Mouse (Mus musculus): ENCODE measurements around the gene Eipr1. TPM values are rescaled to one million over a fixed set of nuclear protein-coding genes. Genes with fewer than 3 reads are reported as not detected.

The Eipr1 gene
- polyA plus RNA-seq, 1 experiment from 2014 or later, result 27.3 TPM

DNA sequence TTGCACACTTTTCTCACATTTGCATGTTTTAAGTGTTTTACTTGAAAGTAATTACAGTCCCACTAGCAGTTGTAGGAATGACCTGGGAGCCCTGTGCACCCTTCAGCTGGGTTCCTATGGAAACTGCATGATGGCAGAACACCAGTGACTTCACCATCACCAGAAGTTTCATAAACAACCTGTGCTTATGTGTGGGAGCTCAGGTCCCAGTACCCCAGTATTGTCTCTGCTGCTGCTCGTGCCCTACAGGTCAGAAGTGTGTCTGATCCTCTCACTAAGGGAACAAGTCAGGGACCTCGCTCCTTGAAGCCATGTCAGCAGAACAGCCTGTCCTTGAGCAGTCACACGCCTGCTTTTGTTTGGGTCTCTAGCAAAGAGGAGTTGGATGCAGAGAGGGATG, 78.9 kb downstream of the Eipr1 start:
- H3K27ac ChIP-seq (ENCODE audit: low read length), result no peak overlapping the region
- 81% methylated on average over 3 of the region's 3 CpGs for WGBS
- no peak overlapping the region for H3K9ac ChIP-seq (ENCODE audit: low read length)
- no peaks in the 10 kb centered on the region for H3K36me3 ChIP-seq (ENCODE audit: control insufficient read depth, insufficient read depth, low read length)
- ATAC-seq (ENCODE audit: low read depth), result no peak
- no peaks in the 10 kb centered on the region for H3K4me1 ChIP-seq (replicated peaks; ENCODE audit: control insufficient read depth, insufficient read depth, low read length)
- no peaks in the 10 kb centered on the region for H3K9me3 ChIP-seq (ENCODE audit: control insufficient read depth, low read length)
- H3K4me3 ChIP-seq (ENCODE audit: low read length), result no peak overlapping the region
- H3K27me3 ChIP-seq (ENCODE audit: control insufficient read depth, insufficient read depth, low read depth, low read length), result no peaks in the 10 kb centered on the region
- H3K4me2 ChIP-seq (ENCODE audit: low read depth, low read length), result no peak overlapping the region

DNA sequence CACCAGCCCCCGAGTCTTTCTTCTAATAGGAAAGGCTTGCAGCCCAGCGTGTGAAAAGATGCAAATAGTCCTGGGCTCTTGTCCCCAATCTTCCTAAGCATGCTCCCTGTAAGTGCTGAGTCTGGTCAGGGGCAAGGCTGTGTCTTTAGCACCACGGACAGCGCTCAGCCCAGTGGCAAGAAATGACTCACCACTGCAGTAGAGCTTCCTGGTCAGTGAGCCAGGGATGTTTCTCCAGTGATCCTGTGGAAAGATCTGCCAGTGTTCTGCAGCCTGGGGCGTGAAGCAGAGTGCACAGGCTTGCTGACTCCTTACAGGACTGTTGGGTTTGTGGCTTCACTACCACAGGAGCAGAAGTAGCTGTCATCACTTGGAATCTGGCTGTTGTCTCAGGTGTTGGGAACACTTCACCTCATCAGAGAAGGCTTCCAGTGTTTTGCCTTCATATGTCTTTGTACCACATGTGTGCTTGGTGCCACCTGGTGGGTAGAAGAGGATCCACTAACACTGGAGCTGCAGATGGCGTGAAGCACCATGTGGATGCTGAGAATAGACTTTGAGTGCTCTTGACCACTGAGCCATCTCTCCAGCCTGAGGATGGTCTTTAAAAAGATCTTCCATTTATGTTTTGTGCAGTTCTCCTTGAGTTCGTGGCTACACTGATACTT, 79.6 kb downstream of the Eipr1 start:
- no peaks in the 10 kb centered on the region for H3K9me3 ChIP-seq (ENCODE audit: control insufficient read depth, low read length)

DNA sequence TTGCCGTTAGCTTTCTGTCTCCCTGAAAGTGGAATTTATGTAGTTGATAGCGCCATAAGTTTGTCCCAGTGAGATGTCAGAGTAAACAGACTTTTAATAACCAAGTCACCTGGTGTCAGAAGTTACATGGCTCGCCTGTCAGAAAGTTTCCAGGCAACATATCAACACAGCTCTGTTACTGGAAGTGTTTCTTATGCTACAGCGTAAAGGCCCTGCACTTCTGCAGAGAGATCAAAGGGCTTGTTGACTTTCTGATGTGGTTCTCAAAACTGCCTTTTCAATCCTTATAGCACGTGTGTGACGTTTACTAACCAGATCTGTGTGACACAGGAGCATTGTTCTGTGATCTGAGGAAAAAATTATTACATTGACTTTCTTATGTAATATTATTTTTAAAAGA, 82.7 kb downstream of the Eipr1 start:
- ATAC-seq (ENCODE audit: low read depth), result no peak

More for the DNA sequence above, 79.6 kb downstream of the Eipr1 start:
- no peaks in the 10 kb centered on the region for H3K4me1 ChIP-seq (replicated peaks; ENCODE audit: control insufficient read depth, insufficient read depth, low read length)
- H3K4me3 ChIP-seq (ENCODE audit: low read length), result no peak overlapping the region
- no peaks in the 10 kb centered on the region for H3K36me3 ChIP-seq (ENCODE audit: control insufficient read depth, insufficient read depth, low read length)
- no peak overlapping the region for H3K4me2 ChIP-seq (ENCODE audit: low read depth, low read length)
- ATAC-seq (ENCODE audit: low read depth), result peak; percentile 66; the same call in 1 of the 2 replicates
- H3K27ac ChIP-seq (ENCODE audit: low read length), result no peak overlapping the region
- 31% methylated on average over 7 of the region's 7 CpGs for WGBS
- H3K27me3 ChIP-seq (ENCODE audit: control insufficient read depth, insufficient read depth, low read depth, low read length), result no peaks in the 10 kb centered on the region
- no peak overlapping the region for H3K9ac ChIP-seq (ENCODE audit: low read length)

GRCm38 (mm10) chr12:28835683-28836082, 84.1 kb downstream of the Eipr1 start:
- Histone ChIP-seq H3K36me3 (ENCODE audit: control insufficient read depth, insufficient read depth, low read length) (no peaks in the 10 kb centered on the region), H3K27me3 (ENCODE audit: control insufficient read depth, insufficient read depth, low read depth, low read length) (no peaks in the 10 kb centered on the region), H3K27ac (ENCODE audit: low read length) (no peak overlapping the region), H3K9me3 (ENCODE audit: control insufficient read depth, low read length) (no peaks in the 10 kb centered on the region), H3K4me2 (ENCODE audit: low read depth, low read length) (no peak overlapping the region), H3K4me1 (replicated peaks; ENCODE audit: control insufficient read depth, insufficient read depth, low read length) (no peaks in the 10 kb centered on the region), H3K9ac (ENCODE audit: low read length) (no peak overlapping the region), H3K4me3 (ENCODE audit: low read length) (no peak overlapping the region)
- ATAC-seq (ENCODE audit: low read depth), result no peak
- 81% methylated on average over 3 of the region's 3 CpGs for WGBS

More for the DNA sequence above, 82.7 kb downstream of the Eipr1 start:
- WGBS, result 56% methylated on average over 6 of the region's 6 CpGs
- Histone ChIP-seq H3K9me3 (ENCODE audit: control insufficient read depth, low read length) (no peaks in the 10 kb centered on the region), H3K4me3 (ENCODE audit: low read length) (no peak overlapping the region), H3K27ac (ENCODE audit: low read length) (no peak overlapping the region), H3K9ac (ENCODE audit: low read length) (no peak overlapping the region), H3K36me3 (ENCODE audit: control insufficient read depth, insufficient read depth, low read length) (no peaks in the 10 kb centered on the region), H3K4me2 (ENCODE audit: low read depth, low read length) (no peak overlapping the region), H3K4me1 (replicated peaks; ENCODE audit: control insufficient read depth, insufficient read depth, low read length) (no peaks in the 10 kb centered on the region), H3K27me3 (ENCODE audit: control insufficient read depth, insufficient read depth, low read depth, low read length) (no peaks in the 10 kb centered on the region)

- no peaks in the 10 kb centered on the region for H3K27me3 ChIP-seq (ENCODE audit: control insufficient read depth, insufficient read depth, low read depth, low read length)
- H3K27ac ChIP-seq (ENCODE audit: low read length), result no peak overlapping the region
- 75% methylated on average over 4 of the region's 4 CpGs for WGBS
- H3K9ac ChIP-seq (ENCODE audit: low read length), result no peak overlapping the region
- no peak overlapping the region for H3K4me3 ChIP-seq (ENCODE audit: low read length)
- no peak for ATAC-seq (ENCODE audit: low read depth)
- no peaks in the 10 kb centered on the region for H3K36me3 ChIP-seq (ENCODE audit: control insufficient read depth, insufficient read depth, low read length)
- H3K9me3 ChIP-seq (ENCODE audit: control insufficient read depth, low read length), result no peaks in the 10 kb centered on the region
- no peak overlapping the region for H3K4me2 ChIP-seq (ENCODE audit: low read depth, low read length)
- no peaks in the 10 kb centered on the region for H3K4me1 ChIP-seq (replicated peaks; ENCODE audit: control insufficient read depth, insufficient read depth, low read length)
Observed at GRCm38 (mm10) chr12:28838268-28838667, 86.7 kb downstream of the Eipr1 start.

- WGBS, result 61% methylated on average over 7 of the region's 7 CpGs
- H3K27me3 ChIP-seq (ENCODE audit: control insufficient read depth, insufficient read depth, low read depth, low read length), result no peaks in the 10 kb centered on the region
Observed at GRCm38 (mm10) chr12:28838971-28839370, 87.4 kb downstream of the Eipr1 start.

GRCm38 (mm10) chr12:28841179-28841698, 89.6 kb downstream of the Eipr1 start:
- ATAC-seq (ENCODE audit: low read depth), result no peak
- 72% methylated on average over 5 of the region's 5 CpGs for whole genome bisulfite sequencing
- no peak overlapping the region for H3K4me3 ChIP-seq (ENCODE audit: low read length)

More at GRCm38 (mm10) chr12:28838971-28839370, 87.4 kb downstream of the Eipr1 start:
- no peak overlapping the region for H3K4me3 ChIP-seq (ENCODE audit: low read length)
- ATAC-seq (ENCODE audit: low read depth), result no peak
- no peak overlapping the region for H3K9ac ChIP-seq (ENCODE audit: low read length)
- H3K9me3 ChIP-seq (ENCODE audit: control insufficient read depth, low read length), result no peaks in the 10 kb centered on the region
- H3K4me2 ChIP-seq (ENCODE audit: low read depth, low read length), result no peak overlapping the region
- no peak overlapping the region for H3K27ac ChIP-seq (ENCODE audit: low read length)
- no peaks in the 10 kb centered on the region for H3K36me3 ChIP-seq (ENCODE audit: control insufficient read depth, insufficient read depth, low read length)
- no peaks in the 10 kb centered on the region for H3K4me1 ChIP-seq (replicated peaks; ENCODE audit: control insufficient read depth, insufficient read depth, low read length)

DNA sequence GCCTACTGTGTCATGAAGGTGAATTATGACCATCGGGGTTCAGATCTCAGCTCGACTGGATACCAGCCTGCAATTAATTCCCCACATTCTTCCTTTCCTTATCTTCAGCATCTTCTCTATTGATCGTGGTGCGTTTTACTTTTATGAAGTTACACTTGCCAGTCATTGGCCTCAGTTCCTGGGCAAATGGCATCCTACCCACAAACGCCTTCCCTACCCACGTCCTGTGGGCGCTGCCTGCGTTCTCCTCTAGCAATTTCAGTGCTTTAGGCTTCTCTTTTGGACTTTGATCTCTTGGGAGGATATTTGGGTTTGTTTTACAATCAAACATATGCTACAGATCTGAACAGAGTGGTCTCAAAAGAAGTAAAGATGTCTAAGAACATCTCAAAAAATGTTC, 94.2 kb downstream of the Eipr1 start:
- ATAC-seq (ENCODE audit: low read depth), result no peak
- Histone ChIP-seq H3K4me1 (replicated peaks; ENCODE audit: control insufficient read depth, insufficient read depth, low read length) (peaks cover 2% of the 10 kb centered on the region), H3K4me3 (ENCODE audit: low read length) (no peak overlapping the region), H3K9me3 (ENCODE audit: control insufficient read depth, low read length) (no peaks in the 10 kb centered on the region), H3K36me3 (ENCODE audit: control insufficient read depth, insufficient read depth, low read length) (no peaks in the 10 kb centered on the region), H3K9ac (ENCODE audit: low read length) (no peak overlapping the region), H3K27ac (ENCODE audit: low read length) (no peak overlapping the region), H3K4me2 (ENCODE audit: low read depth, low read length) (no peak overlapping the region), H3K27me3 (ENCODE audit: control insufficient read depth, insufficient read depth, low read depth, low read length) (no peaks in the 10 kb centered on the region)
- 86% methylated on average over 8 of the region's 8 CpGs for WGBS

More at GRCm38 (mm10) chr12:28841179-28841698, 89.6 kb downstream of the Eipr1 start:
- H3K4me2 ChIP-seq (ENCODE audit: low read depth, low read length), result no peak overlapping the region
- H3K9me3 ChIP-seq (ENCODE audit: control insufficient read depth, low read length), result no peaks in the 10 kb centered on the region
- no peaks in the 10 kb centered on the region for H3K4me1 ChIP-seq (replicated peaks; ENCODE audit: control insufficient read depth, insufficient read depth, low read length)
- no peaks in the 10 kb centered on the region for H3K27me3 ChIP-seq (ENCODE audit: control insufficient read depth, insufficient read depth, low read depth, low read length)
- H3K36me3 ChIP-seq (ENCODE audit: control insufficient read depth, insufficient read depth, low read length), result no peaks in the 10 kb centered on the region
- H3K9ac ChIP-seq (ENCODE audit: low read length), result no peak overlapping the region
- H3K27ac ChIP-seq (ENCODE audit: low read length), result no peak overlapping the region

DNA sequence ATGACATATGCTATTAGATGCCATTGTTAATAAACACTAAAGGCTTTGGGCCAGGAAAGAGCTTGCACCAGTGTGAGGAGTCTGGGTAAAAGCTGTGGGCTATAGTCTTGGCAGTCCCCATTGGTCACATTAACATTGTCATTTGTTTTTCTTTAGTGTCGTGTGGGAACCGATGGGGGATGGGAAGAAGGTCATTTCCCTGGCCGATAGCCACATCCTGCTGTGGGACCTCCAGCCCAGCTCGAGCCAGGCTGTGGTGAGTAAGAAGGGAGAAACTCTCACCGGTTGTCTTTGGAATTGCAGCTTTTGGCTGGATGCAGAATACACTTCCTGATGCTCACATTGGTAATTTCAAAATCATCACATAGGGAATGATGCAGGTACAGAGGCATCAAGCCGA, 95.8 kb downstream of the Eipr1 start:
- H3K4me3 ChIP-seq (ENCODE audit: low read length), result no peak overlapping the region
- no peaks in the 10 kb centered on the region for H3K27me3 ChIP-seq (ENCODE audit: control insufficient read depth, insufficient read depth, low read depth, low read length)
- no peaks in the 10 kb centered on the region for H3K36me3 ChIP-seq (ENCODE audit: control insufficient read depth, insufficient read depth, low read length)
- H3K4me2 ChIP-seq (ENCODE audit: low read depth, low read length), result no peak overlapping the region
- H3K9ac ChIP-seq (ENCODE audit: low read length), result no peak overlapping the region
- no peaks in the 10 kb centered on the region for H3K9me3 ChIP-seq (ENCODE audit: control insufficient read depth, low read length)
- H3K27ac ChIP-seq (ENCODE audit: low read length), result no peak overlapping the region
- H3K4me1 ChIP-seq (replicated peaks; ENCODE audit: control insufficient read depth, insufficient read depth, low read length), result peaks cover 2% of the 10 kb centered on the region
- ATAC-seq (ENCODE audit: low read depth), result peak; percentile 43; the same call in 1 of the 2 replicates
- WGBS, result 49% methylated on average over 6 of the region's 6 CpGs
